Mouse (Mus musculus) ES-E14 (cell line): ENCODE data around the gene Prr15l.

Experiments used
- CHD2 ChIP-seq: IDR thresholded peaks from 2 replicates; pipeline ENCODE4 v1.6.1; 2014; ENCODE audit warnings: mild to moderate bottlenecking, low read depth, low read length, inconsistent platforms
- HCFC1 ChIP-seq: IDR thresholded peaks from 2 replicates; pipeline ENCODE4 v1.6.1; 2012; ENCODE audit warnings: low read length, inconsistent platforms, borderline replicate concordance; ENCODE audit not compliant: insufficient read depth
- MAFK ChIP-seq: IDR thresholded peaks from 2 replicates; pipeline ENCODE4 v1.6.1; 2014; ENCODE audit warnings: mild to moderate bottlenecking, low read depth, low read length, inconsistent platforms; ENCODE audit not compliant: insufficient read depth
- ZC3H11A ChIP-seq: IDR thresholded peaks from 2 replicates; pipeline ENCODE4 v1.6.1; 2012; ENCODE audit warnings: low read depth, mild to moderate bottlenecking, inconsistent platforms, low read length, borderline replicate concordance
- ZNF384 ChIP-seq: IDR thresholded peaks from 2 replicates; pipeline ENCODE4 v1.6.1; 2012; ENCODE audit warnings: low read depth, low read length, inconsistent platforms

GRCm38 (mm10) chr11:96901332-96901731 lies 26.6 kb upstream of the Prr15l start:
- no peak for TF ChIP-seq CHD2
- TF ChIP-seq ZNF384: no peak
- no peak for TF ChIP-seq MAFK
- no peak for TF ChIP-seq ZC3H11A
- no peak for TF ChIP-seq HCFC1
